Mouse (Mus musculus) small intestine, adult 2 months (tissue): Measurements from ENCODE around the gene Cry1. TPM values are rescaled to one million over a fixed set of nuclear protein-coding genes. Genes with fewer than 3 reads are reported as not detected.

Experiments used
- H3K27ac ChIP-seq: fragments of 200-500 bp; 2 replicates; pipeline ENCODE4 v1.5.1; 2012; ENCODE audit warnings: low read depth, low read length, control low read depth, inconsistent platforms; ENCODE audit not compliant: insufficient read depth
- H3K27me3 ChIP-seq: fragments of 200-500 bp; 2 replicates; pipeline ENCODE4 v1.6.1; 2012; ENCODE audit warnings: mild to moderate bottlenecking, moderate library complexity, low read length, inconsistent platforms; ENCODE audit not compliant: control insufficient read depth, insufficient read depth
- H3K36me3 ChIP-seq: fragments of 200-500 bp; 2 replicates; pipeline ENCODE4 v1.6.1; 2012; ENCODE audit warnings: mild to moderate bottlenecking, low read length, control low read depth, inconsistent platforms; ENCODE audit not compliant: control insufficient read depth, insufficient read depth
- H3K4me1 ChIP-seq: fragments of 200-500 bp; 2 replicates; pipeline ENCODE4 v1.6.1; 2012; ENCODE audit warnings: low read length, inconsistent platforms, mixed read lengths; ENCODE audit not compliant: control insufficient read depth, insufficient read depth, insufficient read length
- H3K4me3 ChIP-seq: fragments of 200-500 bp; 2 replicates; pipeline ENCODE4 v1.5.1; 2012; ENCODE audit warnings: low read depth, mild to moderate bottlenecking, control low read depth, inconsistent platforms, low read length, moderate library complexity
- CTCF ChIP-seq: fragments of 200-500 bp; IDR thresholded peaks from 2 replicates; pipeline ENCODE4 v1.5.1; 2012; ENCODE audit warnings: low read depth, mild to moderate bottlenecking, control low read depth, inconsistent platforms, low read length, moderate library complexity, mixed read lengths; ENCODE audit not compliant: insufficient replicate concordance, insufficient read length; ENCODE audit errors: extremely low read depth
- POLR2A ChIP-seq: fragments of 200-500 bp; IDR thresholded peaks from 2 replicates; pipeline ENCODE4 v1.6.1; 2012; ENCODE audit warnings: low read depth, mild to moderate bottlenecking, control low read depth, inconsistent platforms, low read length, moderate library complexity
- WGBS: fragments of 180-500 bp; shearing (Covaris S2); methylation state at CpG from one replicate; pipeline ENCODE4 v1.1.7; 2018; 5-methylcytosine and 5-hydroxymethylcytosine counted together
- polyA plus RNA-seq: library from polyadenylated mRNA; depleted of rRNA; stranded (reverse); fragments of >200 nt; gene quantifications from 2 replicates; pipeline ENCODE4 v1.2.3, GENCODE M21; 2012

Gene Cry1
- polyA plus RNA-seq, 1 experiment, result 14.7 TPM

GRCm38 (mm10) chr10:85205316-85205715 lies 20.5 kb upstream of the Cry1 start:
- H3K4me1 ChIP-seq, result no peaks in the 10 kb centered on the region
- WGBS, result 66% methylated on average over 2 of the region's 2 CpGs
- H3K4me3 ChIP-seq, result no peak overlapping the region
- H3K27me3 ChIP-seq, result no peaks in the 10 kb centered on the region
- no peak overlapping the region for H3K27ac ChIP-seq
- no peak for TF ChIP-seq CTCF
- TF ChIP-seq POLR2A, result no peak
- no peaks in the 10 kb centered on the region for H3K36me3 ChIP-seq

GRCm38 (mm10) chr10:85204255-85204855 lies 19.5 kb upstream of the Cry1 start:
- no peak overlapping the region for H3K27ac ChIP-seq
- no peak overlapping the region for H3K4me3 ChIP-seq
- H3K36me3 ChIP-seq, result no peaks in the 10 kb centered on the region
- H3K27me3 ChIP-seq, result no peaks in the 10 kb centered on the region
- no peak for TF ChIP-seq POLR2A
- TF ChIP-seq CTCF, result no peak
- WGBS, result 55% methylated on average over 7 of the region's 7 CpGs
- H3K4me1 ChIP-seq, result no peaks in the 10 kb centered on the region

- Histone ChIP-seq H3K36me3 (no peaks in the 10 kb centered on the region), H3K4me3 (no peak overlapping the region), H3K4me1 (no peaks in the 10 kb centered on the region), H3K27ac (no peak overlapping the region), H3K27me3 (no peaks in the 10 kb centered on the region)
- TF ChIP-seq POLR2A, result no peak
- no peak for TF ChIP-seq CTCF
- 75% methylated on average over 5 of the region's 5 CpGs for WGBS
Measured at GRCm38 (mm10) chr10:85194528-85194927, 9.7 kb upstream of the Cry1 start.

GRCm38 (mm10) chr10:85193321-85193720 lies 8.5 kb upstream of the Cry1 start:
- Histone ChIP-seq H3K4me1 (no peaks in the 10 kb centered on the region), H3K36me3 (no peaks in the 10 kb centered on the region), H3K27me3 (no peaks in the 10 kb centered on the region), H3K27ac (no peak overlapping the region), H3K4me3 (no peak overlapping the region)
- TF ChIP-seq POLR2A (no peak), CTCF (no peak)
- 52% methylated on average over 3 of the region's 3 CpGs for WGBS

- H3K27ac ChIP-seq, result no peak overlapping the region
- H3K36me3 ChIP-seq, result no peaks in the 10 kb centered on the region
- H3K4me3 ChIP-seq, result no peak overlapping the region
- TF ChIP-seq POLR2A (no peak), CTCF (no peak)
- no peaks in the 10 kb centered on the region for H3K4me1 ChIP-seq
- no peaks in the 10 kb centered on the region for H3K27me3 ChIP-seq
Measured at GRCm38 (mm10) chr10:85190652-85191051, 5.8 kb upstream of the Cry1 start.

GRCm38 (mm10) chr10:85189966-85190365 lies 5.1 kb upstream of the Cry1 start:
- TF ChIP-seq POLR2A (no peak), CTCF (no peak)
- H3K4me3 ChIP-seq, result no peak overlapping the region
- H3K4me1 ChIP-seq, result no peaks in the 10 kb centered on the region
- no peaks in the 10 kb centered on the region for H3K36me3 ChIP-seq
- H3K27me3 ChIP-seq, result no peaks in the 10 kb centered on the region
- WGBS, result 60% methylated on average over 5 of the region's 5 CpGs
- no peak overlapping the region for H3K27ac ChIP-seq

- no peak overlapping the region for H3K4me3 ChIP-seq
- no peaks in the 10 kb centered on the region for H3K36me3 ChIP-seq
- H3K4me1 ChIP-seq, result no peaks in the 10 kb centered on the region; the same call in 1 of the 2 replicates
- no peak overlapping the region for H3K27ac ChIP-seq
- WGBS, result 89% methylated on average over 2 of the region's 2 CpGs
- TF ChIP-seq POLR2A (no peak), CTCF (no peak)
- H3K27me3 ChIP-seq, result no peaks in the 10 kb centered on the region
Measured at GRCm38 (mm10) chr10:85186499-85186794, 1.6 kb upstream of the Cry1 start.
